Mouse (Mus musculus) C2C12 (cell line): ENCODE results near the gene Fbxo45. TPM values are rescaled to one million over a fixed set of nuclear protein-coding genes. Genes with fewer than 3 reads are reported as not detected.

Source experiments
- H3K27me3 ChIP-seq: one replicate; pipeline ENCODE4 v1.6.1; 2011; ENCODE audit not compliant: control insufficient read depth, insufficient read depth, insufficient read length
- H3K36me3 ChIP-seq: one replicate; pipeline ENCODE4 v1.6.1; 2011; ENCODE audit not compliant: control insufficient read depth, insufficient read depth
- H3K4me3 ChIP-seq: one replicate; pipeline ENCODE4 v1.5.1; 2011; ENCODE audit warnings: mild to moderate bottlenecking, control low read depth; ENCODE audit not compliant: poor library complexity, insufficient read depth, severe bottlenecking
- H3K79me2 ChIP-seq: one replicate; pipeline ENCODE4 v1.6.1; 2011; ENCODE audit not compliant: control insufficient read depth, insufficient read depth
- H3K79me3 ChIP-seq: one replicate; pipeline ENCODE4 v1.6.1; 2011; ENCODE audit warnings: low read depth, control low read depth
- H3ac ChIP-seq: one replicate; pipeline ENCODE3; 2011; ENCODE audit warnings: low read depth; ENCODE audit not compliant: control insufficient read depth, insufficient read length
- CEBPB ChIP-seq: IDR thresholded peaks from one replicate; pipeline ENCODE4 v1.6.1; 2011; ENCODE audit warnings: low read depth, mild to moderate bottlenecking, control low read depth, moderate library complexity
- CTCF ChIP-seq: IDR thresholded peaks from one replicate; pipeline ENCODE4 v1.5.1; 2011; ENCODE audit not compliant: control insufficient read depth, insufficient read depth, insufficient read length
- FOSL1 ChIP-seq: IDR thresholded peaks from one replicate; pipeline ENCODE4 v1.8.0; 2011; ENCODE audit warnings: mild to moderate bottlenecking, low read length; ENCODE audit not compliant: poor library complexity, insufficient read depth, severe bottlenecking
- MAX ChIP-seq: IDR thresholded peaks from one replicate; pipeline ENCODE4 v1.6.1; 2011; ENCODE audit warnings: mild to moderate bottlenecking, control low read depth
- MYOD1 ChIP-seq: IDR thresholded peaks from one replicate; pipeline ENCODE4 v1.6.1; 2011; ENCODE audit warnings: low read depth; ENCODE audit not compliant: control insufficient read depth, insufficient read length
- MYOG ChIP-seq: IDR thresholded peaks from one replicate; pipeline ENCODE4 v1.6.1; 2011; ENCODE audit not compliant: control insufficient read depth, insufficient read length; ENCODE audit errors: extremely low read depth
- USF1 ChIP-seq: IDR thresholded peaks from one replicate; pipeline ENCODE4 v1.6.1; 2011; ENCODE audit warnings: low read depth, mild to moderate bottlenecking, control low read depth, moderate library complexity
- microRNA-seq: library from miRNA; unstranded; fragments of <30 nt; microRNA quantifications from one replicate; pipeline ENCODE4, GENCODE M21; 2019; ENCODE audit warnings: borderline microRNAs expressed
- polyA plus RNA-seq: library from polyadenylated mRNA; unstranded; fragments of >200 nt; fragmentation: generic; extraction: Trizol; gene quantifications from one replicate; pipeline ENCODE4 v1.2.1, GENCODE M21; 2012; ENCODE audit warnings: missing spikeins

Gene Fbxo45
- polyA plus RNA-seq, 1 experiment = 5.8 TPM

DNA sequence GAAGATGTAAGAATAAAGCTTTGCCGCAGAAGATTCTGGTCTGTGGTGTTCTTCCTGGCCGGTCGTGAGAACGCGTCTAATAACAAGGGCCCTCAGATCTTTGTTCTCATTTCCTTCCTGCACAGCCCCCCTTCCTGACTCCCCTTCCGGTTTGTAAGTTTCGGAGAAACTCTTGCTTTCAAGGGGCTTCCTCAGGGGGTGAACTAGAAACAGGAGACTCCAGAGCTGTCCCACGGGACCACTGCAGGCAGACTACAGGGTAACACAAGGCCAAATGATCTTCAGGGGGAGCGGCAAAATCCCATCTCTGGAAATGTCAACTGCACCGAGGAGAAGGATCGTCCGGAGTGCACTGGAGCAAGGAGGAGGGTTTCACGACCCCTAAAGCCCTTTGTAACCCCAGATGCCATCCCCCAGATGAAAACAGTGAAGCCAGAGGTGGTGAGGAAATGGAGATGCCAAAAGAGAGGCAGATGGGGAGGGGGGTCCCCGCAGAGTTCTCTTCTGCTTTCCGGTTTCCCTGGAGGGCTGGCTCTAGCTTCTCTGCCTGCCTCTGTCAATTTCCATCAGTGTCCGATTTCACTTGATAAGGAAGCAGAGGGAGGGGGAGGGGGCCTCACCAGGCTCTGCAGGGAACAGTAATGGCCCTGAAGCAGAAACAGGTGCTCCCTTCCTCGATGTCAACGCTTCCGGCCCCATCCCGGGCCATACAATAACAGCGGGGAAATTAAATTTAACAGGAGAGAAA is 46.5 kb downstream of the Fbxo45 start:
- H3ac ChIP-seq = no peak overlapping the region
- H3K4me3 ChIP-seq = no peak overlapping the region
- no peak for TF ChIP-seq CEBPB
- no peak for TF ChIP-seq MAX
- no peak for TF ChIP-seq CTCF
- no peak for TF ChIP-seq FOSL1
- no peak for TF ChIP-seq MYOD1
- no peak for TF ChIP-seq MYOG
- no peak for TF ChIP-seq USF1

DNA sequence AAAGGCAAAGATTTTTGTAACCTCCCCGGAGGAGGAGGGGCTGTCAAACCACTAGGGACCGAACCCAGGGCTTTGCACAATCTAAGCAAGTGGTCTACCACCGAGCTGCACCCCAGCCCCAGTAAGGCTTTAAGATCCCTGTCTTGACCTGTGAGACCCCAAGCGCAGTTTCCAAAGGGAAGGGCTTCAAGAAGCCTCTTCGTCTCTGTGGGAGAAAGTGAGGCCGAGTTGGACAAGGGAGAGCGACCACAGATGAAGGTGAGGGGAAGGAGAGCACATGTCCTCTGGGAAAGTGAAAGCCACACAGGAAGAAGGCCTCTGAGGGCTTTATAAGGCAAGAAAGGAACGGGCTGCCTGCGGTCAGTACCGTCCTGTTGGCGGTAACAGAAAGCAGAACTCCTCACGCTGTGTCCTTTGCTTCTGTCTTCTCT is 56.9 kb downstream of the Fbxo45 start:
- Histone ChIP-seq H3K79me2 (no peaks in the 10 kb centered on the region), H3K36me3 (no peaks in the 10 kb centered on the region), H3ac (no peak overlapping the region), H3K4me3 (no peak overlapping the region), H3K79me3 (no peaks in the 10 kb centered on the region), H3K27me3 (peaks cover 4% of the 10 kb centered on the region)
- TF ChIP-seq CTCF (no peak), MYOD1 (no peak), CEBPB (no peak), FOSL1 (no peak)

More for the DNA sequence above, 46.5 kb downstream of the Fbxo45 start:
- Histone ChIP-seq H3K79me3 (no peaks in the 10 kb centered on the region), H3K27me3 (peaks cover 11% of the 10 kb centered on the region), H3K36me3 (no peaks in the 10 kb centered on the region), H3K79me2 (no peaks in the 10 kb centered on the region)

GRCm38 (mm10) chr16:32189109-32189508 is 57.8 kb downstream of the Fbxo45 start:
- no peaks in the 10 kb centered on the region for H3K79me3 ChIP-seq
- no peaks in the 10 kb centered on the region for H3K36me3 ChIP-seq
- no peaks in the 10 kb centered on the region for H3K79me2 ChIP-seq
- no peak for TF ChIP-seq MAX
- no peak for TF ChIP-seq CTCF
- TF ChIP-seq MYOG = no peak
- no peak for TF ChIP-seq USF1
- TF ChIP-seq CEBPB = no peak
- TF ChIP-seq FOSL1 = no peak
- TF ChIP-seq MYOD1 = no peak
- H3K4me3 ChIP-seq = no peak overlapping the region
- peaks cover 4% of the 10 kb centered on the region for H3K27me3 ChIP-seq
- no peak overlapping the region for H3ac ChIP-seq

GRCm38 (mm10) chr16:32186056-32186455 is 60.9 kb downstream of the Fbxo45 start:
- no peak overlapping the region for H3K4me3 ChIP-seq
- H3K36me3 ChIP-seq = no peaks in the 10 kb centered on the region
- no peaks in the 10 kb centered on the region for H3K79me2 ChIP-seq
- TF ChIP-seq MYOD1 = no peak
- TF ChIP-seq FOSL1 = no peak
- no peak for TF ChIP-seq MYOG
- TF ChIP-seq USF1 = no peak
- no peak for TF ChIP-seq CTCF
- no peak for TF ChIP-seq CEBPB
- TF ChIP-seq MAX = no peak
- no peaks in the 10 kb centered on the region for H3K27me3 ChIP-seq
- no peak overlapping the region for H3ac ChIP-seq
- no peaks in the 10 kb centered on the region for H3K79me3 ChIP-seq

Small RNA genes lying within 50 kb of the gene (microRNA-seq; reads per million reads assigned to microRNA genes)
- not detected for gene Mir1946a

Other genes with a start within 250 kb of the Fbxo45 start
- gene Senp5, start 243.9 kb downstream of the Fbxo45 start, polyA plus RNA-seq = 11.0 TPM
- 16.4 TPM for gene Pak2, start 167.8 kb downstream of the Fbxo45 start, polyA plus RNA-seq
- 30.8 TPM for gene Pigx, start 147.4 kb downstream of the Fbxo45 start, polyA plus RNA-seq
- 4.2 TPM for gene Cep19, start 147.4 kb downstream of the Fbxo45 start, polyA plus RNA-seq
- not detected for gene Nrros, start 81.6 kb downstream of the Fbxo45 start, polyA plus RNA-seq
- gene Bex6, start 67.3 kb downstream of the Fbxo45 start, polyA plus RNA-seq = not detected
- 10.9 TPM for gene Wdr53, start 69 bp upstream of the Fbxo45 start, polyA plus RNA-seq
- gene Smco1, start 24.3 kb upstream of the Fbxo45 start, polyA plus RNA-seq = not detected
- gene Rnf168, start 30.3 kb upstream of the Fbxo45 start, polyA plus RNA-seq = 7.4 TPM
- 10.8 TPM for gene Ubxn7, start 85.1 kb upstream of the Fbxo45 start, polyA plus RNA-seq
- not detected for gene Tm4sf19, start 153.3 kb upstream of the Fbxo45 start, polyA plus RNA-seq
- gene Tctex1d2, start 172.5 kb upstream of the Fbxo45 start, polyA plus RNA-seq = 16.6 TPM
- gene Pcyt1a, start 183.8 kb upstream of the Fbxo45 start, polyA plus RNA-seq = 14.3 TPM
- 0.14 TPM for gene Slc51a, start 240.7 kb upstream of the Fbxo45 start, polyA plus RNA-seq
- not detected for gene Zdhhc19, start 249.1 kb upstream of the Fbxo45 start, polyA plus RNA-seq